Mouse (Mus musculus) ES-E14 (cell line): ENCODE results near the gene Aaed1. TPM values are rescaled to one million over a fixed set of nuclear protein-coding genes. Genes with fewer than 3 reads are reported as not detected.

Experiments used
- DNase-seq: peaks from one replicate; pipeline ENCODE4 v3.0.0-alpha.2; 2013; ENCODE audit warnings: low read depth, low spot score
- H3K27ac ChIP-seq: 2 replicates; pipeline ENCODE4 v1.5.1; 2012; ENCODE audit warnings: low read depth, mild to moderate bottlenecking, low read length, moderate library complexity, mixed read lengths; ENCODE audit not compliant: poor library complexity, insufficient read depth, severe bottlenecking
- H3K36me3 ChIP-seq: 2 replicates; pipeline ENCODE4 v1.6.1; 2012; ENCODE audit warnings: mild to moderate bottlenecking, low read length, moderate library complexity, mixed read lengths; ENCODE audit not compliant: control insufficient read depth, poor library complexity, insufficient read depth, severe bottlenecking
- H3K4me1 ChIP-seq, 2 experiments: fragments of 150-350 bp in 1 of 2; sonication (generic) in 1 of 2; 2 replicates each; pipeline ENCODE4 v1.6.1; 2012; ENCODE audit warnings: low read length in 2 of 2, mild to moderate bottlenecking in 1 of 2, mixed read lengths in 1 of 2; ENCODE audit not compliant: control insufficient read depth in 2 of 2, insufficient read depth in 2 of 2, poor library complexity in 1 of 2
- H3K4me3 ChIP-seq, 2 experiments: fragments of 150-350 bp in 1 of 2; sonication (generic) in 1 of 2; 2 replicates each; pipeline ENCODE4 v1.5.1; 2012; ENCODE audit warnings: low read length in 2 of 2, low read depth in 1 of 2, mild to moderate bottlenecking in 1 of 2, mixed read lengths in 1 of 2; ENCODE audit not compliant: insufficient read depth in 1 of 2, poor library complexity in 1 of 2, severe bottlenecking in 1 of 2
- H3K9ac ChIP-seq: 2 replicates; pipeline ENCODE4 v1.6.1; 2012; ENCODE audit warnings: low read depth, mild to moderate bottlenecking, low read length, mixed read lengths; ENCODE audit not compliant: poor library complexity, insufficient read depth, severe bottlenecking
- H3K9me3 ChIP-seq: fragments of 150-350 bp; sonication (generic); 2 replicates; pipeline ENCODE4 v1.6.1; 2012; ENCODE audit warnings: low read depth, mild to moderate bottlenecking, low read length; ENCODE audit not compliant: control insufficient read depth, insufficient read depth
- CHD2 ChIP-seq: IDR thresholded peaks from 2 replicates; pipeline ENCODE4 v1.6.1; 2014; ENCODE audit warnings: mild to moderate bottlenecking, low read depth, low read length, inconsistent platforms
- HCFC1 ChIP-seq: IDR thresholded peaks from 2 replicates; pipeline ENCODE4 v1.6.1; 2012; ENCODE audit warnings: low read length, inconsistent platforms, borderline replicate concordance; ENCODE audit not compliant: insufficient read depth
- MAFK ChIP-seq: IDR thresholded peaks from 2 replicates; pipeline ENCODE4 v1.6.1; 2014; ENCODE audit warnings: mild to moderate bottlenecking, low read depth, low read length, inconsistent platforms; ENCODE audit not compliant: insufficient read depth
- ZC3H11A ChIP-seq: IDR thresholded peaks from 2 replicates; pipeline ENCODE4 v1.6.1; 2012; ENCODE audit warnings: low read depth, mild to moderate bottlenecking, inconsistent platforms, low read length, borderline replicate concordance
- ZNF384 ChIP-seq: IDR thresholded peaks from 2 replicates; pipeline ENCODE4 v1.6.1; 2012; ENCODE audit warnings: low read depth, low read length, inconsistent platforms
- in situ Hi-C, 2 experiments: fragments of 600-800 bp; cut with MboI; formaldehyde crosslinking; loops; one replicate each; pipeline ENCODE4 v1.15.1; 2025; ENCODE audit warnings: low sequenced_read_pairs in 2 of 2, inconsistent platforms in 1 of 2; ENCODE audit not compliant: unreplicated experiment in 2 of 2
- total RNA-seq: library from RNA; depleted of rRNA; stranded (reverse); fragments of 300-350 nt; gene quantifications from 2 replicates; pipeline ENCODE4 v1.2.3, GENCODE M21; 2012

Aaed1 gene
- total RNA-seq, 1 experiment, result 7.1 TPM

DNA sequence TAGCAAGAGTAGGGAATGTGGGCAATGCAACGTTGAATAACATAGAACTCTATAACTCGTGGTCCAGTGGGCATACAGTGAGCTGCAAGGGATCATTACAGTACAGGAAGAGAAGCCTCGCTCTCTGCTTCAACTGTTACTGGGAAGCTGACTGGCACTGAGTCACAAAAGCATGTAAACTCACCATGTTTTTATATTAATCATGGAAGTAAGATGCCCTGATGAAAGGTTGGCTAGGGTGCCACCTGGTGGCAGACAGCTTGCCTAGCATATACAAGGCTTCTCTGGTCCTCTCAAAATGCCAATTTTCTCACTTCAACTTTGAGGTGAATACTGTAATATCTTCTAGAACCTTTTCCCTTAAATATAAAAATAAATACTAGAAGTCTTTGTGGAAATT is 6.4 kb downstream of the Aaed1 start:
- Histone ChIP-seq H3K36me3 (peaks cover 6% of the 10 kb centered on the region), H3K9me3 (no peaks in the 10 kb centered on the region), H3K9ac (no peak overlapping the region), H3K4me1 (peaks cover 0 to 6% of the 10 kb centered on the region in 2 experiments; a peak in 1 of 4 replicates), H3K4me3 (no peak overlapping the region), H3K27ac (no peak overlapping the region)
- no peak for TF ChIP-seq MAFK
- TF ChIP-seq ZC3H11A, result peak; percentile 79
- in situ Hi-C loops, result loop anchor here in 1 of 2 experiments (5.0 kb wide), 1 partner anchor 59 kb away; no protein-coding TSS in a partner anchor
- no peak for DNase-seq

DNA sequence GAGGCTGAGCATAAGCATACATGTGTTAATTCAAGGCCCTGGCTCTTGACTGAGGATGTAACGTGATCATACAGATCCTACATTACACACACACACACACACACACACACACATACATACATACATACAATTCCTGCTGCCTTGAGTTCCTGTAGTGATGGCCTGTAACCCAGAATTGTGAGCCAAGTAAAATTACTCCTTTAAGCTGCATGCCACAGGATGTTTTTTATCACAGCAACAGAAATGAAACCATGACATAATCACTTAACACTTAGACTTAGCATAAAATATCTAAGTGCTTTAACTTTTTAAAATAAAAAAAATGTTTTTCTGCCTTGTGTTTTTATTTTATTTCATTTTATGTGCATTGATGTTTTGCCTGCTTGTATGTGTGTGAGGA is 13.4 kb downstream of the Aaed1 start:
- TF ChIP-seq ZNF384 (no peak), CHD2 (no peak), HCFC1 (no peak), ZC3H11A (no peak), MAFK (no peak)
- no peak for DNase-seq
- no peaks in the 10 kb centered on the region for H3K4me1 ChIP-seq
- in situ Hi-C loops, result no loop called here
- H3K27ac ChIP-seq, result no peak overlapping the region
- H3K9ac ChIP-seq, result no peak overlapping the region
- H3K9me3 ChIP-seq, result no peaks in the 10 kb centered on the region
- H3K36me3 ChIP-seq, result no peaks in the 10 kb centered on the region; the same call in 1 of the 2 replicates
- H3K4me3 ChIP-seq, result no peak overlapping the region

DNA sequence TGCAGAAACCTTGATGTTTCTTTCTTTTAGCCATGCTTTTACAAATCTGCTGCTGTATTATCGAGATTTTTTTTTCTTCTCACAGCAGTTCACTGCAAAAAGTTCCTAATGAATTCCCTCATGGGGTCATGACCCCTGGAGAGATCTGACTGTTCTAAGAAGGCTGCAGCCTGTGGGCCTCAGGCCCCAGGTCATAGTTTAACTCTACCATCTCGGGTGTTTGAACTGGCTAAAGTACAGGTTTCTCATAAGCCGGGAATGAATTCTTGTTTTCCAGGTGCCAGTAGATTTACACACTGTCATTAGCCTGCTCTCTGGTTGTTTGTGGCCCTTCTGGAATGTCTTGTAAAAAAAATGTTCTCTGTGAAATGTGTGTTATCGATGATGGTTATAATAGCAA is 25.7 kb downstream of the Aaed1 start:
- H3K27ac ChIP-seq, result no peak overlapping the region
- H3K9ac ChIP-seq, result no peak overlapping the region
- no peaks in the 10 kb centered on the region for H3K9me3 ChIP-seq
- H3K4me3 ChIP-seq, result no peak overlapping the region
- TF ChIP-seq CHD2 (no peak), ZNF384 (no peak), MAFK (no peak), ZC3H11A (no peak), HCFC1 (no peak)
- in situ Hi-C loops, result no loop called here
- no peaks in the 10 kb centered on the region for H3K36me3 ChIP-seq
- no peak for DNase-seq
- H3K4me1 ChIP-seq, result no peaks in the 10 kb centered on the region

DNA sequence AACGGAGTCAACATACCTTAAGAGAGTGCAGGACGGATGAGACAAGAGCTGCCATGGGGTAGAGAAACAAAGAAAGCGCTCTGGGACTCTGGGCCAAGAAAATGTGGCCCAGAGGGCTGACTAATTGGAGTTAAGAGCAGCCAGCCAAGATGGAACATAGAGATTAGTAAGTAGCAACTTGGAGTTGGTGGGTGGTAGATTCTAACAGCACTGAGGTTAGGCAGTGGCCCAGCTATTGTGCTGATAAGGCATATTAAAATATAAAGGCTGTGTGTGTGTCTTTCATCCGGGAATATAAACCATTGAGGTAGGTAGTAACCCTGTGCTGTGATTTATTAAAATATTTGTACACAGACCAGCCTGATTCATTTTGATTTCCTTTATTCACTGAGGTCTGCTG is 26.2 kb downstream of the Aaed1 start:
- H3K27ac ChIP-seq, result no peak overlapping the region
- H3K9me3 ChIP-seq, result no peaks in the 10 kb centered on the region
- H3K4me1 ChIP-seq, result no peaks in the 10 kb centered on the region
- H3K9ac ChIP-seq, result no peak overlapping the region
- no peaks in the 10 kb centered on the region for H3K36me3 ChIP-seq
- no peak for TF ChIP-seq CHD2
- no peak for TF ChIP-seq MAFK
- no peak for TF ChIP-seq ZNF384
- DNase-seq, result no peak
- no peak overlapping the region for H3K4me3 ChIP-seq
- in situ Hi-C loops, result no loop called here

DNA sequence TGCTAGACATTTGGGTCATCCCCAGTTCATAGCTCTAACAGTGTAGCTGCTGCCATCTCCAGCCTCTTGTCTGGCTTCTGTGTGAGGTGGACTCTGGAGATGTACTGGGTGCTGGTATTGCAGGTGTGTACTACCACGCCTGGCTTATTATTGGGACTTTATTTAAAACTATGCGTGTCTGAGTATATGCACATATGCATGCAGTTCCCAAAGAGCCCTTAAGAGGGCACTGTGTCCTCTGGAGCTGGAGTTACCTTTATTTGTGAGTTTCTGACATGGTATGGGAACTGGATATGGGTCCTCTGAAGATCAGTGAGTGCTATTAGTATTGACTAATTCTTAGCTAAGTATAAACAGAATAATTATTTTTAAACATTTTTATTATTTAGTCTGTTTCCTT is 27.8 kb downstream of the Aaed1 start:
- Histone ChIP-seq H3K9me3 (no peaks in the 10 kb centered on the region), H3K4me1 (no peaks in the 10 kb centered on the region), H3K27ac (no peak overlapping the region), H3K4me3 (no peak overlapping the region), H3K36me3 (no peaks in the 10 kb centered on the region), H3K9ac (no peak overlapping the region)
- DNase-seq, result no peak
- TF ChIP-seq MAFK (no peak), ZNF384 (no peak), CHD2 (no peak), ZC3H11A (no peak), HCFC1 (no peak)
- in situ Hi-C loops, result no loop called here
